Mouse (Mus musculus) C2C12 (cell line): Measurements from ENCODE around the gene Chd9.

ENCODE experiments used
- CEBPB ChIP-seq: IDR thresholded peaks from one replicate; pipeline ENCODE4 v1.6.1; 2011; ENCODE audit warnings: low read depth, mild to moderate bottlenecking, control low read depth, moderate library complexity
- CTCF ChIP-seq: IDR thresholded peaks from one replicate; pipeline ENCODE4 v1.5.1; 2011; ENCODE audit not compliant: control insufficient read depth, insufficient read depth, insufficient read length
- FOSL1 ChIP-seq: IDR thresholded peaks from one replicate; pipeline ENCODE4 v1.8.0; 2011; ENCODE audit warnings: mild to moderate bottlenecking, low read length; ENCODE audit not compliant: poor library complexity, insufficient read depth, severe bottlenecking
- MYOD1 ChIP-seq: IDR thresholded peaks from one replicate; pipeline ENCODE4 v1.6.1; 2011; ENCODE audit warnings: low read depth; ENCODE audit not compliant: control insufficient read depth, insufficient read length
- MYOG ChIP-seq: IDR thresholded peaks from one replicate; pipeline ENCODE4 v1.6.1; 2011; ENCODE audit not compliant: control insufficient read depth, insufficient read length; ENCODE audit errors: extremely low read depth
- USF1 ChIP-seq: IDR thresholded peaks from one replicate; pipeline ENCODE4 v1.6.1; 2011; ENCODE audit warnings: low read depth, mild to moderate bottlenecking, control low read depth, moderate library complexity

- no peak for TF ChIP-seq CEBPB
- TF ChIP-seq MYOD1 = no peak
- TF ChIP-seq CTCF = no peak
- TF ChIP-seq USF1 = no peak
- TF ChIP-seq FOSL1 = no peak
- no peak for TF ChIP-seq MYOG
Observed at GRCm38 (mm10) chr8:91059086-91059578, 231.0 kb downstream of the Chd9 start.
